Mouse (Mus musculus) stomach, postnatal 0 days (tissue): ENCODE measurements at regions not wholly inside any gene's neighbourhood (a gene's known extent, or its start where the extent isn't known, plus 50 kb on each side); places are given as distances from the start of the nearest gene placed in this dataset.

ENCODE experiments used
- CTCF ChIP-seq: IDR thresholded peaks from 2 replicates; pipeline ENCODE4 v1.5.1; 2016; ENCODE audit warnings: antibody characterized with exemption, low read depth, mild to moderate bottlenecking, moderate library complexity
- EP300 ChIP-seq: optimal IDR thresholded peaks from 2 replicates; pipeline ENCODE3; 2016; ENCODE audit warnings: antibody characterized with exemption

GRCm38 (mm10) chr13:57042514-57042913 is 146.7 kb upstream of the Trpc7 start:
- TF ChIP-seq CTCF (peak; percentile 50), EP300 (no peak)
